Mouse (Mus musculus) liver, postnatal 0 days (tissue): ENCODE measurements around the gene Poldip3.

ENCODE experiments used
- CTCF ChIP-seq: sonication (generic); IDR thresholded peaks from 2 replicates; pipeline ENCODE4 v1.5.1; 2016; ENCODE audit warnings: antibody characterized with exemption, low read depth
- EP300 ChIP-seq: IDR thresholded peaks from 2 replicates; pipeline ENCODE4 v1.6.1; 2016; ENCODE audit warnings: antibody characterized with exemption, low read depth, mild to moderate bottlenecking

DNA sequence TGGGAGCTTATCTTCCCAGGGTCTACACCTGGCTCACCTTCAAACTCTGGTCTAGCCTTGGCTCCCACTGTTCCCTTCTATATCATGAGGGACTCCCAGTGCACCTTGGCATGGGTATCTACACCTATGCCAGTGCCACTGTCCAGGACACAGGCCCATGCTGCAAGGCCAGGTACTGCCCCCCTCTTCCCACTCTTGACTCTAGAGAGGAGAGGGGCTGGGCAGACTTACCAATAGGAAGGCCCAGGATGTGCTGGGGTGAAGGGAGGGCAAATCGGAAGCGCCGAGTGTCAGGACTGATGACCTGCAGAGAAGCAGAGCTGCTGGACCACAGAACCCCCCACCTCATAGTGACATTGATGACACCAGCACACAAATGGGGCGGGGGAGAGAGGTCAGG, 12.8 kb upstream of the Poldip3 start:
- no peak for TF ChIP-seq CTCF
- no peak for TF ChIP-seq EP300
